Comparison of ENCODE assay signal across 8 mouse cellular contexts in genomic region chr13:21779767-21780731, GRCm38 (mm10). TPM values are rescaled to one million over a fixed set of nuclear protein-coding genes. Genes with fewer than 3 reads are reported as not detected.
DNase-seq lines count a peak whose midpoint lies in the region; ATAC-seq and TF ChIP-seq lines count a peak whose summit lies in the region.

Gene Hist1h1b (minus strand): TSS chr13:21780625.

- TF ChIP-seq EP300 in MEL (IDR thresholded peaks at IDR 0.05; ENCODE audit: low read depth in 1 of 2, low read length in 2 of 2): no peak

- peak; percentile 29 for ATAC-seq in forebrain, embryonic 14.5 days

- DNase-seq in MEL (ENCODE audit: low read depth, low spot score): peak; percentile 94
- DNase-seq in cerebellum, adult 11 months: peak; percentile 72
- peak; percentile 85 for DNase-seq in forebrain, embryonic 14.5 days (ENCODE audit: low spot score)
- DNase-seq in heart, postnatal 14 days: peak; percentile 53 to 56
- peak in 1 of 2 experiments; percentile 15 for DNase-seq in layer of hippocampus, postnatal 14 days (ENCODE audit: low spot score in 2 of 2)
- peak; percentile 53 for DNase-seq in lung, postnatal 36 days
- peak; percentile 79 for DNase-seq in retina, embryonic 14.5 days (ENCODE audit: low spot score)
- DNase-seq in thymus, postnatal 36 days: peak; percentile 72 to 82

- H3K9ac ChIP-seq in MEL (ENCODE audit: control insufficient read depth, low read depth, low read length, poor library complexity, severe bottlenecking): peak within 1 kb of the TSS; percentile 93
- peak within 1 kb of the TSS; percentile 83 for H3K9ac ChIP-seq in forebrain, embryonic 14.5 days (ENCODE audit: low read length)

- no peak for TF ChIP-seq RAD21 in MEL (IDR thresholded peaks at IDR 0.05; ENCODE audit: low read depth, low read length)

- TF ChIP-seq POLR2A in MEL (IDR thresholded peaks at IDR 0.05; ENCODE audit: control insufficient read depth in 1 of 2, insufficient read depth in 1 of 2, low read depth in 1 of 2, low read length in 2 of 2, poor library complexity in 1 of 2): peak in 1 of 2 experiments; percentile 97; a peak in 2 of 4 replicates

- H3K79me2 ChIP-seq in MEL (ENCODE audit: control insufficient read depth, insufficient read depth, low read length, poor library complexity): peaks cover 8% of the 10 kb centered on the region; the same call in 1 of the 2 replicates

- peaks cover 0 to 30% of the 10 kb centered on the region in 2 experiments; a peak in 2 of 4 replicates for H3K36me3 ChIP-seq in MEL (ENCODE audit: control insufficient read depth in 1 of 2, insufficient read depth in 2 of 2, low read length in 2 of 2)
- H3K36me3 ChIP-seq in forebrain, embryonic 14.5 days (ENCODE audit: control insufficient read depth, insufficient read depth, low read length): no peaks in the 10 kb centered on the region

- under 1% methylated on average over 44 of the region's 44 CpGs for WGBS in forebrain, embryonic 14.5 days

- H3K4me2 ChIP-seq in forebrain, embryonic 14.5 days (ENCODE audit: low read length): peak within 1 kb of the TSS; percentile 76

- H3K9me3 ChIP-seq in MEL (replicated peaks; ENCODE audit: insufficient read depth, low read length): no peaks in the 10 kb centered on the region
- H3K9me3 ChIP-seq in forebrain, embryonic 14.5 days (replicated peaks; ENCODE audit: control insufficient read depth, low read length): no peaks in the 10 kb centered on the region

- H3K27ac ChIP-seq in MEL (ENCODE audit: control insufficient read depth, low read depth, low read length): peak within 1 kb of the TSS; percentile 99
- H3K27ac ChIP-seq in forebrain, embryonic 14.5 days (ENCODE audit: low read depth, low read length): peak within 1 kb of the TSS; percentile 92

- intact Hi-C loops in heart, postnatal 14 days (cut with DNase I): loop anchor here (2.0 kb wide), 2 partner anchors 27 to 69 kb away; partner anchors contain the start of gene Hist1h2ak

- 0 out of 6 replicates have a peak, but pooled peaks of 1 of the 3 experiments have one; percentile 9 for TF ChIP-seq CTCF in MEL (IDR thresholded peaks at IDR 0.05 in 2 of 3, conservative IDR thresholded peaks at IDR 0.05 in 1 of 3; ENCODE audit: control insufficient read depth in 1 of 3, insufficient read depth in 1 of 3, low read depth in 2 of 3, low read length in 3 of 3, poor library complexity in 1 of 3, severe bottlenecking in 1 of 3)

- H3K4me3 ChIP-seq in MEL (ENCODE audit: control insufficient read depth in 1 of 2, insufficient read depth in 1 of 2, low read depth in 2 of 2, low read length in 2 of 2): peak within 1 kb of the TSS; percentile 17 to 64
- H3K4me3 ChIP-seq in forebrain, embryonic 14.5 days (ENCODE audit: low read depth, low read length): peak within 1 kb of the TSS; percentile 48

- peaks cover 0 to 15% of the 10 kb centered on the region in 2 experiments; a peak in 2 of 4 replicates for H3K4me1 ChIP-seq in MEL (ENCODE audit: control insufficient read depth in 1 of 2, insufficient read depth in 2 of 2, low read length in 2 of 2)
- H3K4me1 ChIP-seq in forebrain, embryonic 14.5 days (ENCODE audit: control insufficient read depth, insufficient read depth, low read length): peaks cover 26% of the 10 kb centered on the region

- H3K27me3 ChIP-seq in MEL (ENCODE audit: control insufficient read depth in 1 of 2, insufficient read depth in 2 of 2, low read length in 2 of 2): no peaks in the 10 kb centered on the region
- no peaks in the 10 kb centered on the region for H3K27me3 ChIP-seq in forebrain, embryonic 14.5 days (replicated peaks; ENCODE audit: control insufficient read depth, insufficient read depth, low read length)

TF ChIP-seq in MEL, 35 proteins besides CTCF, POLR2A, EP300 and RAD21:
- TF ChIP-seq POLR2AphosphoS5 (IDR thresholded peaks at IDR 0.05; ENCODE audit: borderline replicate concordance, low read depth, low read length) (peak; percentile 97), ZC3H11A (IDR thresholded peaks at IDR 0.05; ENCODE audit: low read depth, low read length) (no peak)

RNA-seq across cellular contexts. Expression of gene Hist1h1b, which starts in this region (rescaled TPM):
- total RNA-seq in MEL (2012; rRNA removed): 1,140 and 1,462 TPM in 2 replicates
- 1 to 10 TPM in 1 of 2 experiments, not detected in 1; 2.9 TPM for polyA plus RNA-seq in MEL (2012; ENCODE audit: insufficient read depth in 1 of 2, insufficient read length in 2 of 2, low read depth in 1 of 2, low replicate concordance in 2 of 2, missing spikeins in 1 of 2)
- 11.0 and 11.1 TPM in 2 replicates for polyA plus RNA-seq in forebrain, embryonic 14.5 days (2014; fragmentation: Nextera tagmentation; extraction: Ambion mirVana)
- 10 to 100 TPM; 33.7 to 72.0 TPM for total RNA-seq in heart, postnatal 14 days (2021)
- total RNA-seq in layer of hippocampus, postnatal 14 days (2021): 10 to 100 TPM; 10.5 to 20.6 TPM

Comparison
In these comparisons a context has a peak if more than half of its experiments do, and no peak if none do; other contexts are left out.
1. RNA of gene Hist1h1b (total RNA-seq): 1,140 to 1,462 TPM in MEL; 33.7 to 72.0 TPM in heart, postnatal 14 days and 10.5 to 20.6 TPM in layer of hippocampus, postnatal 14 days; every median in the first group is over 10 times any median in the second.